Mouse (Mus musculus): ENCODE results near the gene Ncaph2.

Gene Ncaph2

DNA sequence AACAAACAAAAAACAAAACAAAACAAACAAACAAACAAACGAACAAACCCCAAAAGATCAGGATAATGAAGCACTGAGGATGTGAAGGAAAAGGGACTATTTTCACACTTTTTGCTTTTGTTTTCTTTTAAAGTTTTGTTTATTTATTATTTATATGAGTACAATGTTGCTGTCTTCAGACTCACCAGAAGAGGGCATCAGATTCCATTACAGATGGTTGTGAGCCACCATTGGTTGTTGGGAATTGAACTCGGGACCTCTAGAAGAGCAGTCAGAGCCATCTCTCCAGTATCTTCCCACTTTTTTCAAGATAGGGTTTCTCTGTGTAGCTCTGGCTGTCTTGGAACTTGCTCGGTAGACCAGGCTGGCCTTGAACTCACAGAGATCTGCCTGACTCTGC, 12.2 kb upstream of the Ncaph2 start:
- no peak for DNase-seq

DNA sequence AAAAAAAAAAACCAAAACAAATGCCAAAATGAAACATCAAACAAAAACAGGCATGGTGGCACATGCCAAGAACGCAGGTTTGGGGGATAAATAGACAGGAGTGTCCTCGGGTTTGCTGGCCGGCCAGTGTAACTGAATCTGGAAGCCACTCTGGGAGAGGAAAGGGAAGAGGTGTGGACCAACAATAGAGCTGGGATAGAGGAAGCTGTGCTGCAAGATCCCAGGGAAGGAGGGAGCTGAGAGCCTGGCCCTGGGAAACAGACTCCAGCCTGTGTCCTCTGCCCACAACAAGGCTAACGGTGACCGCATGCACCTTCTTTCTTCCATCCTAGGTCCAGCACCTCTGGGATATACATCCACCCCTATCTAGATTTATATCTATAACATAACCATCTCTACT, 5.1 kb upstream of the Ncaph2 start:
- DNase-seq, result no peak

DNA sequence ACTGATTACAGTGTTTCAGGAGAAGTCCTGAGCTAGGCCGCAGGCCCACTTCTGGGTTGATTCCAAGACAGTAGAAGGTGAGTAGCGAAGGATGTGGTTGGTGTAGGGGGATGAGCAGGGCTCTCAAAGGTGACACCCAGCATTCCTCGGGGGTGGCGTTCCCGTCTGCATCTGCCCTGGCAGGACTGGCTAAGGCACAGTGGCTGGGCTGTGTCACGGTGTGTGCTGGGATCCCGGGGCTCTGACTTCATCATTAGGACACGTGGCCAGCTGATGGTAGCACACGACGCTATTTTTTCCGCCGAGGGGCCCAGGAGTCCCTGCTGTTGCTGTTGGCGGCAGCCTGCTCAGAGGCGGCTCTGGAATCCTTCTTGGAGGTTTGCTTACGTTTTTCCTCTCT, 4.2 kb upstream of the Ncaph2 start:
- DNase-seq, result no peak

DNA sequence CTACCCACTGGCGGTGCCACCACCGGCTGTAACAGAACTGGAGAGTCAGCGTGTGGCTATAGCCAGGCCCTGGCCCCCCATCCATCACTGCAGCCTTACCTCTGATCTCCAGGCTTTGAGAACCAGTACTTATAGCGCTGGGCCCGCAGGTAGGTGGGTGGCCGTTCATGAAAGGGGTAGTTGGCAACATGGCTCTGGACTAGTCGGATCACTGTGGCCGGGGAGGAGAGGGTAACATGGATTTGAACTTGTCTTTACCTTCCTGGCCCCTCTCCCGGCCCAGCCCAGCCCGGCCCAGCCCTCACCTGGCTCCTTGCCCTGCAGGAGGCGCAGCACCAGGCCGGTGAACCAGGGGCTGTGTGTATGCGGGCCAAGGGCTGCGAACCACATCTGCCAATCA, 3.5 kb upstream of the Ncaph2 start:
- DNase-seq, result peak in 1 of 2 experiments; percentile 20

DNA sequence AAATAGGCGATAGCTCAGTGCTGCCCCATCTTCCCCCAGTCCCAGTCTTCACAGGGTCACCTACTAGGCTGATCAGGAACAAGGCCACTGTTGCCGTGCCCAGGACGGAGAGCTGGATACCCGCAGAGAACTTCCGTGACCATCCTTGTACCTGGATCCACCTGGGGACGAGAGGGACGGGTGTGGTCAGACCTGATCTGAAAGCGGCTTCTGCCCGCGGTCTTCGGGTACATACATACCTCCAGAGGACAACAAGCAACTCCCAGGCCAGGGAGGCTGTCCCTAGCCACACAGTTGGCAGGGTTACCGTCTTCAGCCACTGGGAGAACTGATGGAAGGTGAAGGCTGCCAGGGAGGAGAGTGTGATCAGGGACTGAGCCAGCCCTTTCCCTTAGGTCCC, 2.7 kb upstream of the Ncaph2 start:
- DNase-seq, result no peak

DNA sequence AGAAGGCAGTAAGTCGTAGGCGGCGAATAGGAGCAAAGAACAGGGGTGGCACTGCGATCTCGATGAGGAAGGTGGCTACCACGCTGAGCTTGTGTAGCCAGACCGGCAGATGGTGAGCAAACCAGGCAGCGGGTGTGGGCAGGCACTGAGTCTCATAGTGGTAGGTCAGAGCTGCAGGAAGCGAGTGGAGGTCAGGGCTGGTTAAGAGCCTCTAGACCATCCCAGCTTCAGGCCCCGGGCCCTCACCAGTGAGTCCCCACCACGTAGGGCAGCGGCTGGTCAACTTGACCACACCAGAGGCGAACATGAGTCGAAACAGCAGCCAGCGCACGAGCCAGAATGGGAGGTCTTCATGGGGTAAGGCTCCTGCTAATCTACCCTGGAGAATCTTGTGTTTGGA, 1.7 kb upstream of the Ncaph2 start:
- no peak for DNase-seq

DNA sequence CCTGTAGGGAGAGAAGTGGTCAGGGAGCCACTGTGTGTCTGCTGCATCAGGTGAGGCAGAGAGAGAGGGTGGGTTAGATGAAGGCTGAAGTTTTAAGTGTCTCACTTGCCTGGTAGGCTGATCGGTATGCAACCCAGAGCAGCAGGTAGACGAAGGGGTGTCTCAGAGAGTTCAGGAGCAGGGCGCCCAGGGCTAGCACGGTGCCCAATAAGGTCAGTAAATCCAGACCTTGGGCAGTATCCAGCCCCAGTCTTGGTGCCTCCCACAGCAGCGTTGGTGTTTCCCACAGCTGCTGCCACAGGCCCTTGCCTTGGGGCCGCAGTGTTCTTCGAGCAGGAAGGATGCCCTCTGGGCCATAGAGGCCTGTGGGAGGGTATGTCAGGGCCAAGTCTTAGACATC, 1.1 kb upstream of the Ncaph2 start:
- peak in 1 of 2 experiments; percentile 28 for DNase-seq

DNA sequence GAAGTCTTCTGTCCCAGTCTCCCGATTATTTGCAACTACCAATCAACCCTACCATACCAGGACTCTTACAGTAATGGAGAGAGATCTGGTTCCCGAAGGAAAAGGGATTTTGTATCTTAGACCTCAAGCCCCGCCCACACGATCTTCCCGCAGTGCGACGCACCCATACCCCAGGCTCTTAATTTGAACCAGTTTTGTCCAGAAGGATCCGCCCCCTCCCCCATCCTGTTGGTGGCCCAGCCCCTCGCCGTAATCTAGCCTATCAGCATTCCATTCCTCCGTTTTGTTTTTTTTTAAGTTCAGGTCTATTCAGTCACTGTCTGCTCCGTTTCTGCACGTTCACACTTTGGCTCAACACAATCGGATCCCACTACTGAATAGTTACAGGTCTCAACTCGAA, 853 bp downstream of the Ncaph2 start:
- DNase-seq, result peak in 1 of 2 experiments; percentile 63

DNA sequence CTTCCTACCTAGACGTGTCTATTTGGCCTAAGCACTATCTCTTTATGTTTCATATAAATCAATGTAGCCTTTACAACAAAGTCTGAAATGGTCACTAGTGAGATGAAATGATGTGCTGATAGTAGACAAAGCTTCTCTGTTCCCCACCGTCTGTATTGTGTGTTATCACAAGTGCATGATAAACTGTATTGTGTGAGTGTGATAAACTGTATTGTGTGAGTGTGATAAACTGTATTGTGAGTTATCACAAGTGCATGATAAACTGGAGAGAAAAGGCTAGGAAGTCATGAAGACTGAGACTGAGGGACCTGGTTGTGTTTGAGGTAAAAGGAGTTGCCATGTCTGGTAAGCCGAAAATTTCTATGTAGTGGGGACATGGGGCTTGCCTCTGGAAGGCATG, 3.3 kb downstream of the Ncaph2 start:
- DNase-seq, result no peak

DNA sequence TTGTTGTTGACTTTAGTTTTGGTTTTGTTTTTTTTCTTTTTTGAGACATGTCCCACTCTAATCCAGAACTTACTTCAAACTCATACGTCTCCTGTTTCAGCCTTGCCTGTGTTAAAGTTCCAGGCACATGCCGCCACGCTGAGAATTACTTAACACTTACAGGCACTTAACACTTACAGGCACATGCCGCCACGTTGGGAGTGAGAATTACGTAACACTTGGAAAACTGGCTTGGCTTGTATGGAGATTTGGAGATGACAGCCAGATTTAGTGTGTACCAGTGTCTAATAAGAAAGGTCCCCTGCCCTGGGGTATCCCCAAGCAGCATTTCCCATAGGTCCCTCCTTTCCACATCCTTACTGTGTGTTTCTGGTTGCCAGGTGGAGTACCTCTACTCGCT, 7.5 kb downstream of the Ncaph2 start:
- DNase-seq, result no peak

DNA sequence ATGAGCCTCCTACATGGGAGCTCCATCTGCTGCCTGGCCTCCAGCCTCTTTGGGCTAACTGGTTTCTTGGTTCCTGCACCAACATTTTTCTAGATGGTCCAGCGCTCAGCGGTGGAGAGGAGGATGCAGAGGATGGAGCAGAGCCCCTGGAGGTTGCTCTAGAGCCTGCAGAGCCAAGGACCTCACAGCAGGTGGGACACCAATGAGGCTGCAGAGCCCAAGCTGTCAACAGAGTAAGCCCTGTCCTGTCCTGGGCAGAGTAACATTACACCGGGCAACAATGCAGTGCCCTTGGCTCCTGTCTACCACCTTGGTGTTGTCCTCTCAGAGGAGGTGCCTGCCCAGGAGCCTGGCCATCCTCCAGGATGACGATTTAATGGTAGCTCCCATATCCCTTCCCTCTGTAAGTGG, 9.6 kb downstream of the Ncaph2 start:
- peak; percentile 93 to 94 for DNase-seq

DNA sequence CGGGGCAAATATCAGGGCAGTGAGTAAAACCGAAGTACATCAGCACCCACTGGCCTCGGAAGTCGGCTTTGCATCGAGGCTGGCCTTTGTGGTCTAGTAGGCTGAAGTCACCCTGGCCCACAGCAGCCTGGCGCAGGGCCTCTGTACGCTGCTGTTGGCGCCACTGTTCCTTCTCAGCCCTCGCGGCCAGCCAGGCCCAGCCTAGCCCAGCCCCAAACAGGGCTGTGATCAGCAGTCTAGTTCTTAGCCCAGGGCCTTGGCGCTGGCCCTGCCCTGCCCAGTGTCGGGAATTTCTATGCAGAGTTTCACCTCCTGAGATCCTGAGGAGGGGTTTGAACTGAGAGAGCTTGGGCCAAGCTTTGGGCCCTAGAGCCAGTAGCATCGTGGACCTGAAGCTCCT, 16.5 kb downstream of the Ncaph2 start:
- no peak for DNase-seq

DNA sequence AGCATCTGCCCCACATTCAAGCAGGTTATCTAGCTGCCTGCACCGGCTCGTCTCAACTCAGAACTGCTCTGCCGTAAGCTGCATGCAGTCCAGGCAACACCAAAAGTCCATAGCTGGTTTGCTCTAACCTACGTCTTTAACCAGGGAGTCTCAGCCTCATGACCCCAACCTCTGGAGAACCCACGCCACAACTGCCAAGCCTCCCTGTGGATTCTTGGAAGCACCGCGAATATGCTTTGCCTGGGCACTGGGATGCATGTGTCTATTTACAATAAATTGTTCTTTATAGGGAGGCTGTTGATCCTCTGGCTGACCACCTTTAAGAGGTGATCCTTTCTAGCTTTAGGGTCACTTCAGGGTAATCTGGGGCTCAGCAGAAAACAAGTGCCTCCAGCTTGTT, 17.0 kb downstream of the Ncaph2 start:
- DNase-seq, result no peak

DNA sequence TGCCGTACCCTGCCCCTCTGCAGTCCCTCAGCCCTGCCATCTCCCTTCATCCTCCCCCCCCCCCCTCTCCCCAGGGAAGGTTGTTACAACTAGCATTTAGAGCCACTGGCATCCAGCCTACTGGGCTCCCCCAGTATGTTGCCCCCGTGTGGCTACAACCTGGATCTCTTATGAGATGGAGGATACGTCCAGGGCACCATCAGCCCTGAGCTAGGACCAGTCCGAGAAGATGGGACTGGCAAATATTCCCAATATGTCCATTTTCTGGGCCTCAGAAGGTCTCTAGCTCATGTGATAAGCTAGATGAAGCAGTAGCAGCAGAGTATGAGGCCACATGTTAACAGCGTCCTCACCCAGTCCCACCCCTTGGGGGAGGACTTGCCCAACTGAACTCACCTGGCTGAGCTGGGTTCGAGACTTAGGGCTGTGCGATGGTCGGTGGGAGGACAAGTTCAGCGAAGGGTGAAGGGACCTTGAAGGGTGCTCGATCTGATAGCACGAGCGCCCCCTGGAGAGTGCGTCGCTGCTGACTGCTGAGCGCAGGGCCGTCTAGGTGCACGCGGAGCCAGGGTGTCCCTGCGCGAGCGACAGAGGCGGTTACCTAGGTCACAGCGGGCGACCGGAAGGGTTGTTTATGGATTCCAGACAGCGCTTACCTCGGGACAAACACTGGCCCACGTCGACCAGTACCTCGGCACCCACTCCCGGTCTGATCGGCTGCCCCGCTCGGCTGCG, 17.7 kb downstream of the Ncaph2 start:
- DNase-seq, result peak; percentile 84 to 90

DNA sequence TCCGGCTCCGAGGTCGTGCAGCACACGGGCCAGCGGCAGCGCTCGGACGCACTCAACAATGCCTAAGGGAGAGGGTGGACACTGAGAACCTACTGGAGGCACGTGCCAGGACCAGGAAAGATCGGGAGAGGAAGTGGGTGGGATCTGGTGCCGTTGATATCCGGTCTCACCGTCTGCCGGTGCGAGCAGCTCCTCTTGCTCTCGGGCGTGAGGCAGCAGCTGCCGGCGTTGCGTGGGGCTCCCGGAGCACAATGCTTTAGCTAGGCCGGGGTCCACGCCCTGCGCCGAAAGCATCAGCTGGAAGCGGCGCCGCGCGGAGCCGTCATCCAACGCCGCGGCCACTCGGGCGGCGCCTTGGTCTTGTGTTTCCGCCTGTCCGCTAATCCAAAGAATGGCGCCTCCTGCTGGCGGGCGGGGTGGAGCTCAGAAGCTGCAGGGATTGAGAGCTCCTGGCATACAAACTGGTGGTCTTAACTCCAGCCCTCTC, 18.3 kb downstream of the Ncaph2 start, which contains the start of gene Sco2:
Gene Sco2, minus strand, starts transcription at position 85 of the 487 bp plus-strand sequence.
- peak; percentile 97 to 98 for DNase-seq

DNA sequence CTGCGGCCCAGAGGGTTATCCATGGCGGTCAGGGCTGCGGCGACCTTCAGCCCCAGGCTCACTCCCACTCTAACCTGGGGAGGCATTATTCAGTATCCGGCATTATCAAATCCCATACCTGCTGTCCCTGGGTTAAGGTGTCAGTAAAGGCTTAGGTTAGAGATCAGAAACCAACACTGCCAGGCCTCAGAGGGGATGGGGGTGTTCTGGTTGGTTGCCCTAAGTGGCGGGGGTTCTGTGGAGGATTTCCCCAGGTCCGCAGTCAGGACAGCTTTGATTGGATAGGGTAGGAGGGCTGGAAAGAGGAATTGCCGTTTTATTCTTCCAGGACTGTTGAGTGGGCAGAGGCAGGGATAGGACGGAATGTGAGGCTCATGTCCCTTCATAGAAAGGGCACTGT, 18.8 kb downstream of the Ncaph2 start:
- DNase-seq, result no peak

DNA sequence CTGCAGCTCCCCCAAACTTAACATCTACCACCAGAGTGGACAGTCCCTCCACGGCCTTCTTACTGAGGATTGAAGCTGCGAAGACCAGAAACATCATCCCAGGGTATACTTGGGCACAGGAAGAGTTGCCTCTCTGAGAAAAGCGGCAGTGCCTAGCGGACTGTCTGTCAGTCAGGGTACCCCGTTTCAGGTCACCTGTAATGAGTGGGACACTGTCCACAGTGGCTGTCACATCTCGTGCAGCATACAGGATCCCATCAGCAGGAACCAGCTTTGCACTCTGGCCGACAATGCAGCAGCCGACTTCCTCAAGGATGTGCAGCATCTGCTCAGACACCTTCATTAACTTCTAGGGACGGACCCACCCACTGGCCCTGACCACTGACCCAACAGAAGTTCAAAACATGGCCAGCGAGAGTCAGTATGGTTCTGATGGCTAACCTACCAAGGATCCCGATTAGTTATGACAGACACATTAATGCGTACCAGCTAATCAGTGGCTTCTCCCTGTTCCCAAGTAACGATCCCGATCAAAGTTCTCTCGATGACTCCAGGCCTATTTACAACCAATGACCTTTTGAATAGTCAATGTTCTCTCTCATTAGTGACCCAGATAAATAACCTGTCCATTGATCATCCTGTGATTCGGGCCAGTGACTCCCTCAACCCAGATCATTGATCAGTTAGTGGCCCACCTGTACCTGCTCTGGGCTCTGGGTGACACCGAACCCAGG, 19.4 kb downstream of the Ncaph2 start:
- no peak for DNase-seq

DNA sequence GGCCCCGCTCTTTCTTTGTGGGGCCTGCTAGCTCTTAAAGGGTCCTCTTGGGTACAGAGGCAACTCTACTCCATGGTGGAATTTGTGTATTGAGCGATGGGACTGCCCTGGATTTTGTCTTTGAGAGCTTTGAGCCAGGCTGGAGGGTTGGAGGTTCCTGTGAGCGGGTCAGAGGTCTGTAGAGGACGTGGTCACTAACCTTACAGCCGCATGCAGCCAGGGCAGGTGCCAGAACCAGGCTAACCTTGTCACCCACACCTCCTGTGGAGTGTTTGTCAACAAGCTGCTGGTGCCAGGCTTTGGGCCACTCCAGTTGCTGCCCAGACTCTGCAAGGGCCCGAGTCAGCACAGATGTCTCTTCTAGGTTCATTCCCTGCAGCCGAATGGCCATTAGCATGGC, 20.5 kb downstream of the Ncaph2 start:
- DNase-seq, result peak in 1 of 2 experiments; percentile 28

DNA sequence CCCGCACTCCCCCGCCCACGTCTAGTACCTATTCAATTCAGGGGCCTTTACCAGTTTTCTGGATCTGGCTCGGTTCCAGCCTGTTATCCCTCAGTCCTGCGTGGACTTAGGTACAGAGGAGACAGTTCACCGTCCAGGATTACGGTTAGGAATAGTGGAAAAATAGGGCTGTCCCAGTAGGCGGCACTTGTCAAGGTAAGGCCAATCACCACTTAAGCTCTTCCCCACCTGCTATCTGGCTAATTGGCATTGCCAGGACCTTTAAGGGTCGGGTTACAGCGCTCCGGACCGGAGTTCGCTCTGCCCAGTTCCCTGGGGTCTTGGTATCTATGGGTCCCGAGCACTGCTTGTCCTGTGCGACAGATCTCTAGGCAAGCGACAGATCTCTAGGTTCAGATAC, 21.4 kb downstream of the Ncaph2 start, which contains the start of gene Tymp:
Gene Tymp, minus strand, starts transcription at position 83 of the 400 bp plus-strand sequence.
- peak in 1 of 2 experiments; percentile 31 for DNase-seq

DNA sequence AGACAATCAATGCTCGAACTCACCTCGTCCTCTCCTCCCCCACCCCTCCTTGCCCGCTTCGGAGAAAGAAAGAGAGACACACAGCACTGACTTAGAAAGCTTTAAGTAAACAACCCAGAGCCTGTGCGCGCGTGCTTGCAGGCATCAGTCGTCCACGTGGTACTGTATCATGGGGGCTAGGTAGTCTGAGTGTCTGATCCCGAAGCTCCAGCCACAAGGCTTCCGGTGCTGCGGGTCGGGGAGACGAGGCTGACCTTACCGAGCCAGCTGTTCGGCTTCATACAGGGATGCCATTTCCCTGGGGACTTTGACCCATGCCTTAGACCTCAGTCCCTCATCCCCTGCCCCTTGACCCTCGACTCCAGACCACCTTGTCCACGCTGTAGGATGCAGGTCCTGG, 21.8 kb downstream of the Ncaph2 start:
- peak in 1 of 2 experiments; percentile 33 for DNase-seq

DNA sequence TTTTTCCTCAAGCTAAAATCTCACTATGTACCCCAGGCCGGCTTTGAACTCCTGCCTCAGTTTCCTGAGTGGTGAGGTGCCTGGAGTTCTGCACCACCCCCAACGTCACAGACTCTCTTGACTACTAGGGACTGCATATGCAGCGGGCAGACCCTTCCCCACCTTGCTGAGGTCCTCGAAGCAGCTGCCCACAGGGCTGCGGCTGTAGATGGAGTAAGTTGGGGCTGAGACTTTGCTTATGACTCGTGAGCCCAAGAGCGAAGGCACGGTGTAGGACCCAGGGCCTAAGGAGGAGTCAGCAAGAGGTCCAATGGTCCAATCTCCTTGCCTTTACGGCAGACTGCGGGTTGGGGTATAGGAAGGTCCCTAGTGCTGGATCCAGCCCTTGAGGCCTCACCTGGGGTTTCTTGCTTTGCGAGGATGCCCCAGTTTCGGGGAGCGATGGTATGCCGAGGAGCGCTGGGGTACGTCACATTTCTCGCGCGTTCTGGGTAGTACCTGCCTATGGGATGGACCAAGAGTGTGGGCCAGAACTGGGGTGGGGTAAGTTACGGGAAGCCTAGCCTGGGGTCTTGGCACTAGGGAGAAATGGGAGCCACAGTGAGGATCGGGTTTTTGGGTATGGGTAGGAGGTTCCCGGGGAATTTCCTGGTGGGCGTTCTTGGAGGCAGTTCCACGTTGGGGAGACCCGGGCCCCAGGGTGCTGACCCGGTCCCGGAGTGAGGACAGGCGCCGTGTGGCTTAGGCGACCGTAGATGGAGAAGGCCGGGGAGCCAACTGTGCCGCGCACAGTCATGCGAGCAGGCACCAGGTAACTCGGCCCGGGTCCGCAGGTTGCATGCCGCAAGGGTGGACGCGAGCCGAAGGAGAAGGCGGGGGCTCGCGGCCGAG, 22.7 kb downstream of the Ncaph2 start:
- peak in 1 of 2 experiments; percentile 63 for DNase-seq

DNA sequence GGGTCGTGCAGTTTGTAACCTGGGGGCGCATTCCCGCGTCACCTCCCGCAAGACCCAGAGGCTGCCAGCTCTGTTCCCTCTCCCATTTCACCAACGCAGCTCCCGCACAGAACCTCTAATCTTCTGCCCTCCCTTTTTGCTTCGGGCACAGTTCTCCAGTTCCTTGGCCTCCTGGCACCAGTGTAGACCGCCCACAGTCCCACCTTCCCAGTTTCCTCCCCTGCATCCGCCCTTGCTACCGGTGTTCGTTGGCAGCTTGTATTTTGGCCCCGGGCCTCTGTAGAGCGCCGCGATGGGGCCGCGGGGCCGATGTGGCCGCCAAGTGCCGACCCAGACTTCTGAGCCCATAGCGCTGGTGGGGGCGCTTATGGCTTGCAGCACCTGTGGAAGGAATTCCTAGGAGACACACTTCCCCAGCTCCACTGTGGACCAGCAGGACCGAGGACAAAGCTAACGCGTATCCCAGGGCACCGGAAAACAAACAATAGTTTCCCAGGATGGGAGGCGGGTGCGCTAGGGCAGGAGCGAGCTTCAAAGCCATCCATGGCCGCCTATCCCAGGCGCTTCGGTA, 23.4 kb downstream of the Ncaph2 start, which contains the start of gene Odf3b:
Gene Odf3b, minus strand, starts transcription at position 452 of the 571 bp plus-strand sequence.
- peak; percentile 91 for DNase-seq

Measured in cerebellum, postnatal 25 days (tissue).